Comparison of ENCODE assay signal across 21 mouse cellular contexts in genomic region chr13:60426192-60426840, GRCm38 (mm10).
A peak's percentile ranks its signal among the peaks of the same experiment; 100 is the strongest.
DNase-seq lines count a peak whose midpoint lies in the region; ATAC-seq and TF ChIP-seq lines count a peak whose summit lies in the region.
"Had no signal": no experiment of that assay in that cellular context is flagged by ENCODE, and none has a peak within 500 bp of the region (broad histone marks: within the 10 kb centered on the region; RNA-seq: fewer than 3 reads in every experiment).

No protein-coding gene starts in this region.

- H3K4me3 ChIP-seq in limb, embryonic 14.5 days (replicated peaks; ENCODE audit: low read length), result no peak overlapping the region
- no peak overlapping the region for H3K4me3 ChIP-seq in intestine, embryonic 16.5 days (ENCODE audit: low read length)
- H3K4me3 ChIP-seq: erythroblast, embryonic 14.5 days; forebrain, embryonic 15.5 days; heart, embryonic 13.5 days; hindbrain, embryonic 13.5 days had no signal

- TF ChIP-seq POLR2A in limb, embryonic 14.5 days (IDR thresholded peaks at IDR 0.05; ENCODE audit: borderline replicate concordance, extremely low read depth, insufficient read depth, insufficient read length), result no peak

- no peak overlapping the region for H3K4me2 ChIP-seq in limb, embryonic 14.5 days (replicated peaks; ENCODE audit: low read depth, low read length, severe bottlenecking)
- no peak overlapping the region for H3K4me2 ChIP-seq in intestine, embryonic 16.5 days (ENCODE audit: low read depth, low read length)
- H3K4me2 ChIP-seq: forebrain, embryonic 15.5 days; hindbrain, embryonic 13.5 days had no signal

- 40% methylated on average over 12 of the region's 12 CpGs for WGBS in limb, embryonic 14.5 days
- WGBS in intestine, embryonic 16.5 days, result 85% methylated on average over 12 of the region's 12 CpGs

- H3K4me1 ChIP-seq in limb, embryonic 14.5 days (ENCODE audit: control insufficient read depth, insufficient read depth, low read length), result peaks cover 28% of the 10 kb centered on the region
- peaks cover 6% of the 10 kb centered on the region; the same call in 1 of the 2 replicates for H3K4me1 ChIP-seq in intestine, embryonic 16.5 days (ENCODE audit: control insufficient read depth, insufficient read depth, low read length)

- H3K9ac ChIP-seq in limb, embryonic 14.5 days (ENCODE audit: low read depth, low read length, severe bottlenecking), result no peak overlapping the region
- no peak overlapping the region for H3K9ac ChIP-seq in intestine, embryonic 16.5 days (ENCODE audit: low read depth, low read length)
- H3K9ac ChIP-seq: forebrain, embryonic 15.5 days; heart, embryonic 13.5 days; hindbrain, embryonic 13.5 days had no signal

- H3K27ac ChIP-seq in limb, embryonic 14.5 days (replicated peaks; ENCODE audit: low read depth, low read length), result peak overlapping the region; percentile 48
- H3K27ac ChIP-seq in intestine, embryonic 16.5 days (ENCODE audit: low read length), result no peak overlapping the region
- H3K27ac ChIP-seq: forebrain, embryonic 15.5 days; heart, embryonic 13.5 days; hindbrain, embryonic 13.5 days; hindbrain, postnatal 0 days had no signal

- intact Hi-C loops in heart, postnatal 36 days (cut with DNase I), result no loop called here

- no peaks in the 10 kb centered on the region for H3K9me3 ChIP-seq in limb, embryonic 14.5 days (ENCODE audit: control insufficient read depth, low read length)
- H3K9me3 ChIP-seq in intestine, embryonic 16.5 days (ENCODE audit: control insufficient read depth, low read length), result no peaks in the 10 kb centered on the region
- H3K9me3 ChIP-seq: forebrain, embryonic 15.5 days; hindbrain, embryonic 13.5 days had no signal

- H3K27me3 ChIP-seq in limb, embryonic 14.5 days (ENCODE audit: control insufficient read depth, insufficient read depth, low read length), result no peaks in the 10 kb centered on the region
- H3K27me3 ChIP-seq in intestine, embryonic 16.5 days (replicated peaks; ENCODE audit: control insufficient read depth, insufficient read depth, low read length), result no peaks in the 10 kb centered on the region
- H3K27me3 ChIP-seq: forebrain, embryonic 15.5 days; heart, embryonic 13.5 days; hindbrain, embryonic 13.5 days had no signal

- no peaks in the 10 kb centered on the region for H3K36me3 ChIP-seq in limb, embryonic 14.5 days (ENCODE audit: control insufficient read depth, insufficient read depth, low read length)
- H3K36me3 ChIP-seq in intestine, embryonic 16.5 days (ENCODE audit: control insufficient read depth, insufficient read depth, low read length), result no peaks in the 10 kb centered on the region
- H3K36me3 ChIP-seq: forebrain, embryonic 15.5 days; G1E; heart, embryonic 13.5 days; hindbrain, embryonic 13.5 days had no signal

- no peak for ATAC-seq in limb, embryonic 14.5 days (ENCODE audit: low FRiP score, low read depth)
- ATAC-seq in intestine, embryonic 16.5 days, result no peak
- ATAC-seq: CD4-positive, CD25-positive, alpha-beta regulatory T cell, adult 4 months; forebrain, embryonic 15.5 days had no signal

- peak; percentile 89 for DNase-seq in heart, adult 11 months
- DNase-seq in heart, postnatal 36 days, result no peak
- DNase-seq in gonadal fat pad, adult 2 months (ENCODE audit: low read depth), result peak; percentile 100
- no peak for DNase-seq in limb, embryonic 14.5 days (ENCODE audit: low spot score)
- no peak for DNase-seq in urinary bladder, postnatal 36 days (ENCODE audit: low spot score in 2 of 2)
- DNase-seq in kidney, postnatal 10 days, result no peak
- DNase-seq: adrenal gland, adult 8-10 months; adrenal gland, postnatal 36 days; B cell, adult 2 months; cerebellum, adult 2 months; cerebellum, postnatal 10 days; gastrocnemius, postnatal 10 days; heart, postnatal 4 days had no signal

Comparison
In these comparisons a context has a peak if more than half of its experiments do, and no peak if none do; other contexts are left out.
1. DNase-seq: peak in heart, adult 11 months (single experiment) and gonadal fat pad, adult 2 months (single experiment); none in heart, postnatal 36 days (0 of 2), limb, embryonic 14.5 days (single experiment), urinary bladder, postnatal 36 days (0 of 2) and kidney, postnatal 10 days (single experiment).